Mouse (Mus musculus) forebrain, embryonic 11.5 days (tissue): Measurements from ENCODE around the gene Tmem179. TPM values are rescaled to one million over a fixed set of nuclear protein-coding genes. Genes with fewer than 3 reads are reported as not detected.
A peak's percentile ranks its signal among the peaks of the same experiment; 100 is the strongest.

ENCODE experiments used
- ATAC-seq: fragments of 200-750 bp; cut with Nextera tagmentation; replicated peaks from 2 replicates; pipeline ENCODE4 v1.8.0; 2017; ENCODE audit warnings: moderate TSS enrichment; ENCODE audit not compliant: low FRiP score
- DNase-seq: peaks from one replicate; pipeline ENCODE4 v3.0.0-alpha.2; 2017; ENCODE audit warnings: low spot score
- H3K27ac ChIP-seq: fragments of 300-500 bp; sonication (generic); 2 replicates; pipeline ENCODE4 v1.5.1; 2014; ENCODE audit warnings: low read depth, low read length
- H3K27me3 ChIP-seq: fragments of 300-500 bp; sonication (generic); 2 replicates; pipeline ENCODE4 v1.6.1; 2014; ENCODE audit warnings: mild to moderate bottlenecking, low read length, mixed read lengths; ENCODE audit not compliant: control insufficient read depth, insufficient read depth
- H3K36me3 ChIP-seq: fragments of 300-500 bp; sonication (generic); 2 replicates; pipeline ENCODE4 v1.6.1; 2014; ENCODE audit warnings: mild to moderate bottlenecking, low read length, moderate library complexity, mixed read lengths; ENCODE audit not compliant: control insufficient read depth, insufficient read depth
- H3K4me1 ChIP-seq: fragments of 300-500 bp; sonication (generic); replicated peaks from 2 replicates; pipeline ENCODE4 v1.6.1; 2014; ENCODE audit warnings: low read length, mixed read lengths; ENCODE audit not compliant: control insufficient read depth, insufficient read depth
- H3K4me2 ChIP-seq: fragments of 300-500 bp; sonication (generic); 2 replicates; pipeline ENCODE4 v1.6.1; 2014; ENCODE audit warnings: low read depth, mild to moderate bottlenecking, low read length, moderate library complexity, mixed read lengths; ENCODE audit not compliant: severe bottlenecking
- H3K4me3 ChIP-seq: fragments of 300-500 bp; sonication (generic); 2 replicates; pipeline ENCODE4 v1.5.1; 2014; ENCODE audit warnings: low read depth, low read length
- H3K9ac ChIP-seq: fragments of 300-500 bp; sonication (generic); 2 replicates; pipeline ENCODE4 v1.6.1; 2014; ENCODE audit warnings: low read length
- H3K9me3 ChIP-seq: fragments of 300-500 bp; sonication (generic); 2 replicates; pipeline ENCODE4 v1.6.1; 2016; ENCODE audit warnings: low read length, mixed read lengths; ENCODE audit not compliant: control insufficient read depth
- WGBS: fragments of 180-500 bp; shearing (Covaris S2); extraction: QIAGEN DNeasy Blood & Tissue Kit; methylation state at CpG from one replicate; pipeline ENCODE4 v1.1.7; 2014; 5-methylcytosine and 5-hydroxymethylcytosine counted together
- polyA plus RNA-seq: library from polyadenylated mRNA; unstranded; fragments of >200 nt; fragmentation: Nextera tagmentation; extraction: Ambion mirVana; gene quantifications from 2 replicates; pipeline ENCODE4 v1.2.1, GENCODE M21; 2014

Gene Tmem179
- polyA plus RNA-seq, result 3.1 and 3.4 TPM in 2 replicates

GRCm38 (mm10) chr12:112516697-112517337, at the start of gene Tmem179:
Gene Tmem179 (minus strand): TSS chr12:112516747.
- Histone ChIP-seq H3K9ac (peak within 1 kb of the TSS; percentile 4; the same call in 1 of the 2 replicates), H3K4me2 (0 out of 2 replicates have a peak within 1 kb of the TSS, but pooled peaks have one; percentile 2), H3K9me3 (no peaks in the 10 kb centered on the region), H3K27me3 (peaks cover 3% of the 10 kb centered on the region; the same call in 1 of the 2 replicates), H3K4me1 (peaks cover 5% of the 10 kb centered on the region; the same call in 1 of the 2 replicates), H3K27ac (no peak within 1 kb of the TSS), H3K36me3 (no peaks in the 10 kb centered on the region), H3K4me3 (no peak within 1 kb of the TSS)
- peak; percentile 75 for DNase-seq
- ATAC-seq, result peak; percentile 65
- WGBS, result 13% methylated on average over 14 of the region's 14 CpGs

GRCm38 (mm10) chr12:112563011-112563410, 46.5 kb upstream of the Tmem179 start:
- Histone ChIP-seq H3K4me1 (no peaks in the 10 kb centered on the region), H3K36me3 (no peaks in the 10 kb centered on the region), H3K4me3 (no peak overlapping the region), H3K4me2 (no peak overlapping the region), H3K27me3 (no peaks in the 10 kb centered on the region), H3K9me3 (no peaks in the 10 kb centered on the region), H3K27ac (no peak overlapping the region), H3K9ac (no peak overlapping the region)
- 92% methylated on average over 6 of the region's 6 CpGs for WGBS
- no peak for DNase-seq
- ATAC-seq, result no peak

GRCm38 (mm10) chr12:112562462-112562861, 45.9 kb upstream of the Tmem179 start:
- H3K36me3 ChIP-seq, result no peaks in the 10 kb centered on the region
- no peak for DNase-seq
- no peak overlapping the region for H3K4me3 ChIP-seq
- no peaks in the 10 kb centered on the region for H3K27me3 ChIP-seq
- H3K9me3 ChIP-seq, result no peaks in the 10 kb centered on the region
- ATAC-seq, result no peak
- WGBS, result 80% methylated on average over 5 of the region's 5 CpGs
- H3K27ac ChIP-seq, result no peak overlapping the region
- no peaks in the 10 kb centered on the region for H3K4me1 ChIP-seq
- H3K4me2 ChIP-seq, result no peak overlapping the region
- no peak overlapping the region for H3K9ac ChIP-seq

- H3K27ac ChIP-seq, result no peak overlapping the region
- no peak for ATAC-seq
- H3K4me1 ChIP-seq, result no peaks in the 10 kb centered on the region
- H3K27me3 ChIP-seq, result no peaks in the 10 kb centered on the region
- WGBS, result 58% methylated on average over 3 of the region's 3 CpGs
- H3K9me3 ChIP-seq, result no peaks in the 10 kb centered on the region
- DNase-seq, result no peak
- H3K9ac ChIP-seq, result no peak overlapping the region
- H3K4me3 ChIP-seq, result no peak overlapping the region
- no peak overlapping the region for H3K4me2 ChIP-seq
- no peaks in the 10 kb centered on the region for H3K36me3 ChIP-seq
Observed at GRCm38 (mm10) chr12:112561163-112561562, 44.6 kb upstream of the Tmem179 start.

GRCm38 (mm10) chr12:112560176-112560797, 43.7 kb upstream of the Tmem179 start:
- Histone ChIP-seq H3K9ac (no peak overlapping the region), H3K4me2 (no peak overlapping the region), H3K4me1 (no peaks in the 10 kb centered on the region), H3K36me3 (no peaks in the 10 kb centered on the region), H3K27ac (no peak overlapping the region), H3K9me3 (no peaks in the 10 kb centered on the region), H3K27me3 (no peaks in the 10 kb centered on the region), H3K4me3 (no peak overlapping the region)
- ATAC-seq (no peak), DNase-seq (no peak)
- 54% methylated on average over 4 of the region's 5 CpGs for WGBS

- Histone ChIP-seq H3K9me3 (no peaks in the 10 kb centered on the region), H3K4me1 (no peaks in the 10 kb centered on the region; the same call in 1 of the 2 replicates), H3K27me3 (no peaks in the 10 kb centered on the region), H3K9ac (no peak overlapping the region), H3K27ac (no peak overlapping the region), H3K36me3 (no peaks in the 10 kb centered on the region), H3K4me3 (no peak overlapping the region), H3K4me2 (no peak overlapping the region)
- ATAC-seq (no peak), DNase-seq (no peak)
- whole genome bisulfite sequencing, result 69% methylated on average over 6 of the region's 6 CpGs
Observed at GRCm38 (mm10) chr12:112559671-112560070, 43.1 kb upstream of the Tmem179 start.

- Histone ChIP-seq H3K4me2 (no peak overlapping the region), H3K9me3 (no peaks in the 10 kb centered on the region), H3K4me1 (no peaks in the 10 kb centered on the region; the same call in 1 of the 2 replicates), H3K27ac (no peak overlapping the region), H3K4me3 (no peak overlapping the region), H3K27me3 (no peaks in the 10 kb centered on the region), H3K9ac (no peak overlapping the region), H3K36me3 (no peaks in the 10 kb centered on the region)
- 43% methylated on average over 3 of the region's 3 CpGs for WGBS
- ATAC-seq, result no peak
- no peak for DNase-seq
Observed at GRCm38 (mm10) chr12:112559231-112559630, 42.7 kb upstream of the Tmem179 start.

- no peaks in the 10 kb centered on the region for H3K27me3 ChIP-seq
- H3K4me1 ChIP-seq, result peaks cover 5% of the 10 kb centered on the region; the same call in 1 of the 2 replicates
- H3K9me3 ChIP-seq, result no peaks in the 10 kb centered on the region
- no peak overlapping the region for H3K9ac ChIP-seq
- no peak for DNase-seq
- no peak overlapping the region for H3K4me2 ChIP-seq
- no peaks in the 10 kb centered on the region for H3K36me3 ChIP-seq
- 76% methylated on average over 5 of the region's 5 CpGs for WGBS
- ATAC-seq, result no peak
- no peak overlapping the region for H3K4me3 ChIP-seq
- H3K27ac ChIP-seq, result no peak overlapping the region
Observed at GRCm38 (mm10) chr12:112557219-112557618, 40.7 kb upstream of the Tmem179 start.
